Mouse (Mus musculus) heart, adult 2 months (tissue): ENCODE results near the gene Crb3.

Source experiments
- CTCF ChIP-seq: fragments of 200-600 bp; IDR thresholded peaks from 2 replicates; pipeline ENCODE4 v1.8.1; 2022; ENCODE audit warnings: antibody characterized with exemption, mild to moderate bottlenecking, moderate library complexity
- EP300 ChIP-seq: fragments of 200-500 bp; IDR thresholded peaks from 2 replicates; pipeline ENCODE4 v1.6.1; 2011; ENCODE audit warnings: low read depth, low read length, control low read depth; ENCODE audit not compliant: insufficient read depth
- POLR2A ChIP-seq: fragments of 200-500 bp; IDR thresholded peaks from 2 replicates; pipeline ENCODE4 v1.6.1; 2011; ENCODE audit warnings: mild to moderate bottlenecking, low read depth, low read length, control low read depth; ENCODE audit not compliant: insufficient read depth

- TF ChIP-seq POLR2A (no peak), CTCF (no peak), EP300 (no peak)
Observed at GRCm38 (mm10) chr17:57102276-57102675, 43.4 kb downstream of the Crb3 start.
